9 mouse cellular contexts compared by ENCODE assay signal in the genomic region with DNA sequence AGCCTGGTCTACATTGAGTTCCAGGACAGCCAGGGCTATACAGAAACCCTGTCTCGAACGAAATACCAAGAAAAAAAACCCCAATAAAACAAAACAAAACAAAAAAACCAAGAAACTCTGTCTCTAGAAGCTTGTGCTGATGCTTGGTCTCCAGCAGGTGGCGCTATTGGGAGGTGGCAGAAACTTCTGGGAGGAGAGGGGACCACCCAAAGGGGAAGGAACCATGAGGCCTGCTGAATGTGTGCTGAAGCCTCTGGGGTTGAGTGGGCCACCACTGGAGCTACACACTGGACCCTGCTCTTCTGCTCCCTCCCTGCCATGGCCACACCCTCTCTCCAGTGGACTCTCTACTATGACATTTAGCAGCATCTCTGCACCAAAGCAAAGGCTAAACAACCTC. TPM values are rescaled to one million over a fixed set of nuclear protein-coding genes. Genes with fewer than 3 reads are reported as not detected.
DNase-seq lines count a peak whose midpoint lies in the region; ATAC-seq and TF ChIP-seq lines count a peak whose summit lies in the region.
"Had no signal": no experiment of that assay in that cellular context is flagged by ENCODE, and none has a peak within 500 bp of the region (broad histone marks: within the 10 kb centered on the region; RNA-seq: fewer than 3 reads in every experiment).

No protein-coding gene starts in this region.

- no peaks in the 10 kb centered on the region for H3K27me3 ChIP-seq in G1E (ENCODE audit: insufficient read depth, low read length)
- H3K27me3 ChIP-seq in embryonic facial prominence, embryonic 10.5 days (replicated peaks; ENCODE audit: low read depth, poor library complexity, severe bottlenecking), result no peaks in the 10 kb centered on the region
- H3K27me3 ChIP-seq in neural tube, embryonic 11.5 days (ENCODE audit: control insufficient read depth, insufficient read depth, low read length), result no peaks in the 10 kb centered on the region
- H3K27me3 ChIP-seq: liver, embryonic 15.5 days had no signal

- 46% methylated on average over 3 of the region's 3 CpGs for WGBS in embryonic facial prominence, embryonic 10.5 days
- 51% methylated on average over 3 of the region's 3 CpGs for WGBS in neural tube, embryonic 11.5 days

- no peak overlapping the region; the same call in 1 of the 2 replicates for H3K4me3 ChIP-seq in G1E (ENCODE audit: low read depth, low read length)
- no peak overlapping the region for H3K4me3 ChIP-seq in embryonic facial prominence, embryonic 10.5 days
- H3K4me3 ChIP-seq in neural tube, embryonic 11.5 days (ENCODE audit: low read depth, low read length), result no peak overlapping the region
- H3K4me3 ChIP-seq: liver, embryonic 15.5 days had no signal

- no peak overlapping the region for H3K4me2 ChIP-seq in neural tube, embryonic 11.5 days (ENCODE audit: low read depth)
- H3K4me2 ChIP-seq: liver, embryonic 15.5 days had no signal

- DNase-seq in cerebellum, adult 8-10 months, result peak; percentile 46
- no peak for DNase-seq in cerebellum, adult 11-12 months
- DNase-seq in layer of hippocampus, adult 9-11 months, result peak; percentile 54
- DNase-seq in layer of hippocampus, adult 9-10 months (ENCODE audit: low spot score), result no peak
- peak; percentile 74 for DNase-seq in G1E (ENCODE audit: low spot score)
- DNase-seq in embryonic facial prominence, embryonic 10.5 days (ENCODE audit: low spot score), result peak; percentile 82
- peak; percentile 71 for DNase-seq in neural tube, embryonic 11.5 days (ENCODE audit: low spot score)
- no peak for DNase-seq in urinary bladder, adult 2 months (ENCODE audit: low spot score)

- no peak overlapping the region for H3K9ac ChIP-seq in neural tube, embryonic 11.5 days (ENCODE audit: low read length)
- H3K9ac ChIP-seq: liver, embryonic 15.5 days had no signal

- H3K36me3 ChIP-seq in G1E (replicated peaks), result peaks cover 79% of the 10 kb centered on the region
- peaks cover 79% of the 10 kb centered on the region for H3K36me3 ChIP-seq in embryonic facial prominence, embryonic 10.5 days (replicated peaks)
- peaks cover 33% of the 10 kb centered on the region for H3K36me3 ChIP-seq in neural tube, embryonic 11.5 days (ENCODE audit: control insufficient read depth, insufficient read depth, low read length)

- peak; percentile 61 for TF ChIP-seq CTCF in G1E (IDR thresholded peaks at IDR 0.05; ENCODE audit: low read depth, low read length)

- no peak for ATAC-seq in G1E (ENCODE audit: extremely low read depth, insufficient number of reproducible peaks, low FRiP score, poor library complexity, severe bottlenecking)
- no peak for ATAC-seq in neural tube, embryonic 11.5 days (ENCODE audit: insufficient read depth, low FRiP score, low TSS enrichment)

- H3K4me1 ChIP-seq in G1E (ENCODE audit: insufficient read depth, low read depth, low read length), result peaks cover 53% of the 10 kb centered on the region
- H3K4me1 ChIP-seq in embryonic facial prominence, embryonic 10.5 days, result peaks cover 27% of the 10 kb centered on the region
- H3K4me1 ChIP-seq in neural tube, embryonic 11.5 days (ENCODE audit: control insufficient read depth, insufficient read depth, low read length), result peaks cover 7% of the 10 kb centered on the region

- H3K27ac ChIP-seq in embryonic facial prominence, embryonic 10.5 days (replicated peaks), result no peak overlapping the region
- no peak overlapping the region for H3K27ac ChIP-seq in neural tube, embryonic 11.5 days (ENCODE audit: low read depth, low read length)
- H3K27ac ChIP-seq: liver, embryonic 15.5 days had no signal

- H3K9me3 ChIP-seq in G1E (replicated peaks), result no peaks in the 10 kb centered on the region
- H3K9me3 ChIP-seq in embryonic facial prominence, embryonic 10.5 days, result no peaks in the 10 kb centered on the region
- H3K9me3 ChIP-seq in neural tube, embryonic 11.5 days (ENCODE audit: control insufficient read depth, low read length), result no peaks in the 10 kb centered on the region
- H3K9me3 ChIP-seq: liver, embryonic 15.5 days had no signal

RNA-seq across cellular contexts. Expression of gene Cdk9, which starts 4.2 kb away (rescaled TPM):
- total RNA-seq in G1E (2014; fragmentation: Nextera tagmentation) (68.7 and 71.2 TPM in 2 replicates), G1E (2017) (31.7 and 32.5 TPM in 2 replicates)
- polyA plus RNA-seq in G1E (2012), result 105 and 129 TPM in 2 replicates
- polyA plus RNA-seq in embryonic facial prominence, embryonic 10.5 days (2016; fragmentation: Nextera tagmentation; extraction: Ambion mirVana), result 130 and 135 TPM in 2 replicates
- 82.4 and 84.6 TPM in 2 replicates for polyA plus RNA-seq in neural tube, embryonic 11.5 days (2014; fragmentation: Nextera tagmentation; extraction: Ambion mirVana)
- 112 and 151 TPM in 2 replicates for polyA plus RNA-seq in urinary bladder, adult 2 months (2012; rRNA removed)

RNA-seq across cellular contexts. Expression of gene Fpgs, which starts 4.7 kb away (rescaled TPM):
- 14.7 and 22.9 TPM in 2 replicates for total RNA-seq in G1E (2014; fragmentation: Nextera tagmentation)
- total RNA-seq in G1E (2017), result 12.8 and 13.6 TPM in 2 replicates
- polyA plus RNA-seq in G1E (2012), result 81.4 and 145 TPM in 2 replicates
- 33.5 and 35.5 TPM in 2 replicates for polyA plus RNA-seq in embryonic facial prominence, embryonic 10.5 days (2016; fragmentation: Nextera tagmentation; extraction: Ambion mirVana)
- polyA plus RNA-seq in neural tube, embryonic 11.5 days (2014; fragmentation: Nextera tagmentation; extraction: Ambion mirVana), result 18.0 and 19.4 TPM in 2 replicates
- 29.4 and 36.3 TPM in 2 replicates for polyA plus RNA-seq in urinary bladder, adult 2 months (2012; rRNA removed)

RNA-seq across cellular contexts. Expression of gene Sh2d3c, which starts 12.2 kb away (rescaled TPM):
- total RNA-seq in G1E (2014; fragmentation: Nextera tagmentation), result not detected in 2 replicates
- 0.06 and 0.98 TPM in 2 replicates for total RNA-seq in G1E (2017)
- 0.35 and 0.39 TPM in 2 replicates for polyA plus RNA-seq in G1E (2012)
- 27.1 and 27.5 TPM in 2 replicates for polyA plus RNA-seq in embryonic facial prominence, embryonic 10.5 days (2016; fragmentation: Nextera tagmentation; extraction: Ambion mirVana)
- polyA plus RNA-seq in neural tube, embryonic 11.5 days (2014; fragmentation: Nextera tagmentation; extraction: Ambion mirVana), result 30.6 TPM in 2 replicates
- 9.9 and 10.3 TPM in 2 replicates for polyA plus RNA-seq in urinary bladder, adult 2 months (2012; rRNA removed)

RNA-seq across cellular contexts. Expression of gene 6330409D20Rik, which starts 32.2 kb away (rescaled TPM):
- total RNA-seq in G1E (2014; fragmentation: Nextera tagmentation) (not detected in 2 replicates), G1E (2017) (0.17 TPM in 1 of 2 replicates, not detected in the other)
- not detected in 2 replicates for polyA plus RNA-seq in G1E (2012)
- 0.52 and 0.57 TPM in 2 replicates for polyA plus RNA-seq in embryonic facial prominence, embryonic 10.5 days (2016; fragmentation: Nextera tagmentation; extraction: Ambion mirVana)
- 2.1 and 2.2 TPM in 2 replicates for polyA plus RNA-seq in neural tube, embryonic 11.5 days (2014; fragmentation: Nextera tagmentation; extraction: Ambion mirVana)
- polyA plus RNA-seq in urinary bladder, adult 2 months (2012; rRNA removed), result not detected in 2 replicates
- polyA plus RNA-seq: liver, embryonic 15.5 days had no signal

RNA-seq across cellular contexts. Expression of gene Tor2a, which starts 48.4 kb away (rescaled TPM):
- total RNA-seq in G1E (2014; fragmentation: Nextera tagmentation), result 9.0 and 9.7 TPM in 2 replicates
- total RNA-seq in G1E (2017), result 14.0 and 17.7 TPM in 2 replicates
- 28.2 and 30.1 TPM in 2 replicates for polyA plus RNA-seq in G1E (2012)
- 48.9 and 53.5 TPM in 2 replicates for polyA plus RNA-seq in embryonic facial prominence, embryonic 10.5 days (2016; fragmentation: Nextera tagmentation; extraction: Ambion mirVana)
- 59.7 and 63.1 TPM in 2 replicates for polyA plus RNA-seq in neural tube, embryonic 11.5 days (2014; fragmentation: Nextera tagmentation; extraction: Ambion mirVana)
- 42.9 and 53.7 TPM in 2 replicates for polyA plus RNA-seq in urinary bladder, adult 2 months (2012; rRNA removed)

Comparison
In these comparisons a context has a peak if more than half of its experiments do, and no peak if none do; other contexts are left out.
1. DNase-seq: peak in cerebellum, adult 8-10 months (single experiment), layer of hippocampus, adult 9-11 months (single experiment), G1E (single experiment), embryonic facial prominence, embryonic 10.5 days (single experiment) and neural tube, embryonic 11.5 days (single experiment); none in cerebellum, adult 11-12 months (single experiment), layer of hippocampus, adult 9-10 months (single experiment) and urinary bladder, adult 2 months (single experiment).